Mouse (Mus musculus): ENCODE data around the gene Cd34. TPM values are rescaled to one million over a fixed set of nuclear protein-coding genes. Genes with fewer than 3 reads are reported as not detected.

Cd34 gene
- polyA plus RNA-seq, 1 experiment = 6.7 TPM

DNA sequence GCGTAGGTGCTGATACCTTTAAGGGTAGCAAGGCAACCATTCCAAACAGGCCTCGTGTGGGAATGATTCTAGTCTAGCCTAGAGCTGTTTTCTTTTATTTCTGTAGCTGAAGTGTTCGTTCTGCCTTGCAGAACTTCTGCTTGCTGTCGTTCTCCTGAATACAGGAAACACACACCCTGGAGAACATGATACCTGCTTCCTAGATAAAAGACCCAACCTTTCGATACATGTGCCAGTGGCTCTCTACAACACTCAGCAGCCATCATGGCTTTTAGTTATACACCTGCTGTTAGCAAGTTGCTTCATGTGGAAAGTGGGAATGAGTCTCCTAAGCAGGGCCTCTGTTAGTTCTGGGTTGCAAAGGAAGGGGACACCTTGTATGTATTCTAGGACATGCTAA is 55.6 kb downstream of the Cd34 start:
- Histone ChIP-seq H3K4me3 (ENCODE audit: insufficient read depth, poor library complexity, severe bottlenecking) (no peak overlapping the region), H3ac (ENCODE audit: control insufficient read depth, insufficient read length, low read depth) (no peak overlapping the region), H3K36me3 (ENCODE audit: control insufficient read depth, insufficient read depth) (no peaks in the 10 kb centered on the region), H3K79me3 (ENCODE audit: low read depth) (no peaks in the 10 kb centered on the region), H3K79me2 (ENCODE audit: control insufficient read depth, insufficient read depth) (no peaks in the 10 kb centered on the region), H3K27me3 (ENCODE audit: control insufficient read depth, insufficient read depth, insufficient read length) (no peaks in the 10 kb centered on the region)
- TF ChIP-seq MYOG (IDR thresholded peaks at IDR 0.05; ENCODE audit: control insufficient read depth, extremely low read depth, insufficient read length) (no peak), FOSL1 (IDR thresholded peaks at IDR 0.05; ENCODE audit: insufficient read depth, low read length, poor library complexity, severe bottlenecking) (no peak), MYOD1 (IDR thresholded peaks at IDR 0.05; ENCODE audit: control insufficient read depth, insufficient read length, low read depth) (no peak), CTCF (IDR thresholded peaks at IDR 0.05; ENCODE audit: control insufficient read depth, insufficient read depth, insufficient read length) (no peak), MAX (IDR thresholded peaks at IDR 0.05) (no peak), CEBPB (IDR thresholded peaks at IDR 0.05; ENCODE audit: low read depth) (no peak), USF1 (IDR thresholded peaks at IDR 0.05; ENCODE audit: low read depth) (no peak)

DNA sequence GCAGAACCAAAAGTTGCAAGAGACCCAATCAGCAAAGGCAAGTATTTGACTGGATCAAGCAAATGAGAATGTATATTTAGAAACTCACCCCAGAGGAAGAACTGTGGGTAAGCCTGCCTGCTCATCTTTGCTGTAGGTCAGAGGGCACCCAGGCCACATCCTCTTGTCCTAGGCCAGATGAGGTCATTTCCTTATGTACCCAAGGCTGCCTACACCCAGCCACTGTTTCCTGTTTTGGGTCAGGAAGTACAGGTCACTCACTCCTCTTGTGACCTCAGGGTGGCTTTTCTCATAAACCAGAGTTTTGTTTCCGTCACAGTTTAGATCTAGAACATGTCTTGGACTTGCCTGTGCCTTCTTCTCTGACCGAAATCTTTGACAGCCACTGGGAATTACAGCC is 56.6 kb downstream of the Cd34 start:
- Histone ChIP-seq H3K79me3 (ENCODE audit: low read depth) (no peaks in the 10 kb centered on the region), H3K27me3 (ENCODE audit: control insufficient read depth, insufficient read depth, insufficient read length) (no peaks in the 10 kb centered on the region), H3K4me3 (ENCODE audit: insufficient read depth, poor library complexity, severe bottlenecking) (no peak overlapping the region), H3K79me2 (ENCODE audit: control insufficient read depth, insufficient read depth) (no peaks in the 10 kb centered on the region), H3K36me3 (ENCODE audit: control insufficient read depth, insufficient read depth) (no peaks in the 10 kb centered on the region), H3ac (ENCODE audit: control insufficient read depth, insufficient read length, low read depth) (no peak overlapping the region)
- TF ChIP-seq MYOD1 (IDR thresholded peaks at IDR 0.05; ENCODE audit: control insufficient read depth, insufficient read length, low read depth) = no peak

DNA sequence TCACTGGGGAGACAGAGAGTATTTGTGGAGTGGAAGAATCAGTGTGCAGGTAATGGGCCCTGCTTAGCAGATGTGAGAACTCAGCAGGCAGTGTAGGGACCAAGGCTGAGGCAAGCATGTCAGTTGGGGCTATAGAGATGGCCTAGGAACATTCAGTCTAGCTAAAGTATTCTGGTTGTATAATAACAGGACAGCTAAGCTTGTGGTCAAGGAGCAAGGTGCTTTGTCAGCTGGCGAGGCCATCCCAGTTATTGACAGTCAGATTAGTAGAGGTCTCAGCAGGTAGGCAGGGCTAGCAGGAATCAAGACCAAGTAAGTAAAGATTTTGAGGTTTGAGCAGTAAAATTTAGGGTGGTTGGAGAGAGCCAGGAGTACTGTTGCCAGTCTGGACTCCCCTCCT is 59.8 kb downstream of the Cd34 start:
- Histone ChIP-seq H3K4me3 (ENCODE audit: insufficient read depth, poor library complexity, severe bottlenecking) (no peak overlapping the region), H3ac (ENCODE audit: control insufficient read depth, insufficient read length, low read depth) (no peak overlapping the region), H3K27me3 (ENCODE audit: control insufficient read depth, insufficient read depth, insufficient read length) (no peaks in the 10 kb centered on the region), H3K79me3 (ENCODE audit: low read depth) (no peaks in the 10 kb centered on the region), H3K79me2 (ENCODE audit: control insufficient read depth, insufficient read depth) (no peaks in the 10 kb centered on the region), H3K36me3 (ENCODE audit: control insufficient read depth, insufficient read depth) (no peaks in the 10 kb centered on the region)
- TF ChIP-seq CEBPB (IDR thresholded peaks at IDR 0.05; ENCODE audit: low read depth) (no peak), FOSL1 (IDR thresholded peaks at IDR 0.05; ENCODE audit: insufficient read depth, low read length, poor library complexity, severe bottlenecking) (no peak), MYOD1 (IDR thresholded peaks at IDR 0.05; ENCODE audit: control insufficient read depth, insufficient read length, low read depth) (no peak), MYOG (IDR thresholded peaks at IDR 0.05; ENCODE audit: control insufficient read depth, extremely low read depth, insufficient read length) (no peak), MAX (IDR thresholded peaks at IDR 0.05) (no peak), USF1 (IDR thresholded peaks at IDR 0.05; ENCODE audit: low read depth) (no peak), CTCF (IDR thresholded peaks at IDR 0.05; ENCODE audit: control insufficient read depth, insufficient read depth, insufficient read length) (no peak)

DNA sequence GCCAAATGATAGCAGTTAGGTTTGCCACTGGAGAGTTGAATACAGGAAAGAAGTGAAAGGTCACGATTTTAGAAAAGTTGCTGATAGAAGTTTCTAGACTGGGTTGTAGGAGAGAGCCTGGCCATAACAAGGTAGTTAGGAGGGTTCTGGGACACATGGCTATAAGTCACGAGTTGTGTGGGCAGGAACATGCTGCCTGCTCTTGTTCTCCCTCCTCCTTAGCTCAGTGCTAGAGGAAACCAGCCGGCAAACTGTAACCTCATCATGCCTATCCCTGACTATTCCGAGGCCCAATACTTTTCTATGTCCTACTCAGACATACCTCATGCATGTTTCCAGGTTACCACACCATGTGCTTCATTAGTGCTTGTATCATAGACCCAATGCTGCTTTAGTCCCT is 64.7 kb downstream of the Cd34 start:
- H3K36me3 ChIP-seq (ENCODE audit: control insufficient read depth, insufficient read depth) = no peaks in the 10 kb centered on the region
- H3ac ChIP-seq (ENCODE audit: control insufficient read depth, insufficient read length, low read depth) = no peak overlapping the region
- H3K79me3 ChIP-seq (ENCODE audit: low read depth) = no peaks in the 10 kb centered on the region
- TF ChIP-seq CTCF (IDR thresholded peaks at IDR 0.05; ENCODE audit: control insufficient read depth, insufficient read depth, insufficient read length) = no peak
- TF ChIP-seq CEBPB (IDR thresholded peaks at IDR 0.05; ENCODE audit: low read depth) = no peak
- TF ChIP-seq MYOG (IDR thresholded peaks at IDR 0.05; ENCODE audit: control insufficient read depth, extremely low read depth, insufficient read length) = no peak
- H3K27me3 ChIP-seq (ENCODE audit: control insufficient read depth, insufficient read depth, insufficient read length) = no peaks in the 10 kb centered on the region
- no peak overlapping the region for H3K4me3 ChIP-seq (ENCODE audit: insufficient read depth, poor library complexity, severe bottlenecking)
- H3K79me2 ChIP-seq (ENCODE audit: control insufficient read depth, insufficient read depth) = no peaks in the 10 kb centered on the region

DNA sequence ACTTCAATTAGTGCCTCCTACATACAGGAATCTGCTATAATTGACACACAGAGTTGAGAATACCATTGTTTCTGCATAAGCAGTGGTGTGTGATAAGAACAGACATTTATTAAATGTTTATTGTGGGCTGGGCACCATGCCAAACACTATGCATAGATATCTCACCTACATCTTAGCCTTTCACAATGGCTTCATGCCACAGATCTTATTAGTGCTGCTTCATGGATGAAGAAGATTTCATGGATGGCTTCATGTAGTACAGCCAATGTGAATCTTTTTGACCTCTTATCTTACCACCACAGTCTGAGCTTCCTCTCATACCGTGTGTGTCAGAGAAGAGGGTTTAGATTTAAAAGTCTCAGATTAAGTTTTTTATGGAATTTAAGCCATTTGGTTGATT is 65.6 kb downstream of the Cd34 start:
- Histone ChIP-seq H3K79me2 (ENCODE audit: control insufficient read depth, insufficient read depth) (no peaks in the 10 kb centered on the region), H3ac (ENCODE audit: control insufficient read depth, insufficient read length, low read depth) (no peak overlapping the region), H3K27me3 (ENCODE audit: control insufficient read depth, insufficient read depth, insufficient read length) (no peaks in the 10 kb centered on the region), H3K79me3 (ENCODE audit: low read depth) (no peaks in the 10 kb centered on the region), H3K36me3 (ENCODE audit: control insufficient read depth, insufficient read depth) (no peaks in the 10 kb centered on the region), H3K4me3 (ENCODE audit: insufficient read depth, poor library complexity, severe bottlenecking) (no peak overlapping the region)
- TF ChIP-seq MAX (IDR thresholded peaks at IDR 0.05) = no peak
- no peak for TF ChIP-seq MYOD1 (IDR thresholded peaks at IDR 0.05; ENCODE audit: control insufficient read depth, insufficient read length, low read depth)
- no peak for TF ChIP-seq CTCF (IDR thresholded peaks at IDR 0.05; ENCODE audit: control insufficient read depth, insufficient read depth, insufficient read length)
- TF ChIP-seq USF1 (IDR thresholded peaks at IDR 0.05; ENCODE audit: low read depth) = no peak
- TF ChIP-seq FOSL1 (IDR thresholded peaks at IDR 0.05; ENCODE audit: insufficient read depth, low read length, poor library complexity, severe bottlenecking) = no peak
- no peak for TF ChIP-seq CEBPB (IDR thresholded peaks at IDR 0.05; ENCODE audit: low read depth)
- TF ChIP-seq MYOG (IDR thresholded peaks at IDR 0.05; ENCODE audit: control insufficient read depth, extremely low read depth, insufficient read length) = no peak

DNA sequence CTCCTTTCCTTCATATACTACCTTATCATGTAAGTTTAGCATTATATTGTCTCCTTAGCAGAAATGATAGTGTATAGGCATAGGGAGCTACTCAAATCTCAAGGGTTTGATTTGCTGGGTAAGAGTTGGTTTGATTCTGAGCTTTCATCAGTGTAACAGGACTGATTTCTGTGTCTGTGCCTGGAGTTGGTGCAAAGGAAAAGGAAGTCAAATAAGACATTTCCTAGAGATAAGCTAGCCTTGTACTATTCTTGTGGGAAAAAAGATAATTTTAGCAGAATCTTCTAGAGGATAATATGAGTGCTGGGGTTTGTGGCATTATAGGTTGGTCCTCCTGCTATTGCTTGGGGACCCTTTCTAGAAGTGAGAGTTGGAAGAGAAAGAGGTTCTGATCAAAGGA is 67.6 kb downstream of the Cd34 start:
- Histone ChIP-seq H3K36me3 (ENCODE audit: control insufficient read depth, insufficient read depth) (no peaks in the 10 kb centered on the region), H3ac (ENCODE audit: control insufficient read depth, insufficient read length, low read depth) (no peak overlapping the region), H3K27me3 (ENCODE audit: control insufficient read depth, insufficient read depth, insufficient read length) (no peaks in the 10 kb centered on the region), H3K79me3 (ENCODE audit: low read depth) (no peaks in the 10 kb centered on the region), H3K79me2 (ENCODE audit: control insufficient read depth, insufficient read depth) (no peaks in the 10 kb centered on the region), H3K4me3 (ENCODE audit: insufficient read depth, poor library complexity, severe bottlenecking) (no peak overlapping the region)
- TF ChIP-seq FOSL1 (IDR thresholded peaks at IDR 0.05; ENCODE audit: insufficient read depth, low read length, poor library complexity, severe bottlenecking) (no peak), MYOG (IDR thresholded peaks at IDR 0.05; ENCODE audit: control insufficient read depth, extremely low read depth, insufficient read length) (no peak), MYOD1 (IDR thresholded peaks at IDR 0.05; ENCODE audit: control insufficient read depth, insufficient read length, low read depth) (no peak), USF1 (IDR thresholded peaks at IDR 0.05; ENCODE audit: low read depth) (no peak), CEBPB (IDR thresholded peaks at IDR 0.05; ENCODE audit: low read depth) (no peak), MAX (IDR thresholded peaks at IDR 0.05) (no peak), CTCF (IDR thresholded peaks at IDR 0.05; ENCODE audit: control insufficient read depth, insufficient read depth, insufficient read length) (no peak)

Other genes starting within 250 kb of the Cd34 start
- 0.06 TPM for gene Cd46, start 153.4 kb downstream of the Cd34 start, polyA plus RNA-seq (2012; fragmentation: generic; extraction: Trizol)
- 31.3 TPM for gene Cr1l, start 192.8 kb downstream of the Cd34 start, polyA plus RNA-seq (2012; fragmentation: generic; extraction: Trizol)
- gene Cr2, start 237.9 kb downstream of the Cd34 start, polyA plus RNA-seq (2012; fragmentation: generic; extraction: Trizol) = 0.02 TPM